Mouse (Mus musculus): ENCODE measurements around the gene Rps23.

The Rps23 gene

DNA sequence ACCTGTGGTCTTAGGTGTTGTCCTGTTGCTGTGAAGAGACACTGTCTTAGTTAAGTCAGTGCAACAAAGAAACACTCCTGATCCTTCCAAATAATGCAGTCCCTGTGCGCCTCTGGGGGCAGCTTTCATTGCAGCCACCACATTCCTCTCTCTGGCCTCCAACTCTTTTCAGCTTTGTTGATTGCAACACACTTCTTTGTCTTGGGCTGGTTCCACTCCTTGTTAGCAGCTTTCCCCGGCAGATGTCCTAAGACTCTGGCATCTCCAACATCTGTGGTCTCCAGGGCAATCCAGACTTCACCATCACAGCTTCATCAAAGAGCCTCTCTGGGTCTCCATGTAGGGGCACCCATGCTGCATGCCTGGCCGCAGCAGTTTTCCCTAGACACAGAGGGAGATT is 10.5 kb downstream of the Rps23 start:
- no peak for DNase-seq (ENCODE audit: extremely low spot score)

DNA sequence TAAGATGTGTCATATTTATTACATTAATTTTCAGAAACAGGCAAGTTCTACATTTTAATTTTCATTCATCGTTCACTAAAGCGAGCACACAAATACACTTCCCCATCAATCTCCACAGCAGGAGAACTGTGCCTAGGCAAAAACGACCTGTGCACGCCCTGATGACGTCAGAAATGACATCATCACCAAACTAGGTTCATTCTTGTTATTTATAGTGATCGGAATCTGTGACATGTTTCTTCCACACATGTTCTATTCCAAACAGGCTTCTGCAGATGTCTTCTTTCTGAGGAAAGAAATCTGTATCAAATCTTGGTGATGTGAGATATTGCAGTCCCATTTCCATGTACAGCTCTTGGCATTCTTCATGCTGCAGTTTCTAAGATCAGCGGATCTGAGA is 13.1 kb downstream of the Rps23 start:
- no peak for DNase-seq (ENCODE audit: extremely low spot score)

GRCm38 (mm10) chr13:90939192-90939591 is 16.4 kb downstream of the Rps23 start:
- no peak for DNase-seq (ENCODE audit: extremely low spot score)

GRCm38 (mm10) chr13:90939600-90939999 is 16.8 kb downstream of the Rps23 start:
- no peak for DNase-seq (ENCODE audit: extremely low spot score)

DNA sequence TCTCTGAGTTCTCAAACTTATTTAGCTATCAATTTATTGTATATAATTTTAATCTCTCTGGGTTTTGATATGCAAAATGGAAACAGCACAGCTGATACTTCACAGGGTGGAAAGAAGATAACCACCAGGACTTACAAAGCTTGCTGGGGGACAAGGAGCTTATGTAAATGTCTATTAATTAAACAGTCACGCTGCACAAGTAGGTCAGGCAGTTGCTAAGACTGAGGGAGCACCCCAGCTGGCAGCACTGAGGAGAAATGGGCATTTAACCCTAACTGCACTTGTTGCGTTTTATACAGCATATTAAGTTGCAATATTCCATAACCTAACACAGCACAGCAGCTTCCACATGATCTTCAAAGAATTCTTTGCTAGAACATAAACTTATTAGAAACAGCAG is 36.1 kb downstream of the Rps23 start:
- no peak for DNase-seq (ENCODE audit: extremely low spot score)

- no peak for DNase-seq (ENCODE audit: extremely low spot score)
Observed at GRCm38 (mm10) chr13:90960591-90960990, 37.8 kb downstream of the Rps23 start.

- no peak for DNase-seq (ENCODE audit: extremely low spot score)
Observed at GRCm38 (mm10) chr13:90962836-90963760, 40.3 kb downstream of the Rps23 start.

- no peak for DNase-seq (ENCODE audit: extremely low spot score)
Observed at GRCm38 (mm10) chr13:90964511-90964910, 41.8 kb downstream of the Rps23 start.

GRCm38 (mm10) chr13:90965996-90966395 is 43.2 kb downstream of the Rps23 start:
- no peak for DNase-seq (ENCODE audit: extremely low spot score)

DNA sequence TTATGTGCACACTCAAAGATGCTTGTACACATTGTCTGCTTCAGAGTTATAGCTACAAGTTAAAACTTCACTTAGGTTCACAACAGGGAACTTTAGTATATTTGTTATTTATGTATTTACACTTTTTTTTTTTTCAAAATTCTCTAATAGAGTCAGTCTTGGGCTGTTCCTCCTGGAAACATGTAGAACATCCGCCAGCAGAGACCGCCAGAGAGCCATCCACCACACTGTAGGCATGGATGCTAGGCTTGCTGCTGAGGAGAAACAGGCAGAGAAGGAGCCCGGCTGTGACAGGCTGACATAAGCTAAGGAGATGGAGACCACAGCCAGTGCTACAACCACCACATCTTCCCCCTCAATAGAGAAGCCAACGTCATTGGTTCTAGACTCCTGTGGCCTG is 44.7 kb downstream of the Rps23 start:
- peak; percentile 78 for DNase-seq (ENCODE audit: extremely low spot score)

DNA sequence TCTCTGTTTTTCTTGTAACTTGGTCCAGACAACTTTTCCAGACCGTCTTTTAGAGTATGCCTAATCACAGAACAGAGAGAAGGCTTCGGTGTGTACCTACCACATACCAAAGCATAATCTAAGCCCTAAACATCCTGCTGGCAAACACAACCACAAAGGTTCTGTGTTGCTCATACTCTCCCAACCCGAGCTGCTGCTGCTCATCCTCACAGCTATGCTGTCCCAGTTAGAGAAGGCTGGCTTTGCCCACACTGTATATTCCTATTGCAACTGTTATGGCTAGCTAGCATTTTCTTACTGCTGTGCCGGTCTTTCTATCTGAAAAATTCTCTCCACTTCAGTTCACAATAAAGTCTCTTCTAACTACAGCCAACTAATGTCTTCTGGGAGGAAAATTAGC is 46.2 kb downstream of the Rps23 start:
- DNase-seq (ENCODE audit: extremely low spot score): no peak

DNA sequence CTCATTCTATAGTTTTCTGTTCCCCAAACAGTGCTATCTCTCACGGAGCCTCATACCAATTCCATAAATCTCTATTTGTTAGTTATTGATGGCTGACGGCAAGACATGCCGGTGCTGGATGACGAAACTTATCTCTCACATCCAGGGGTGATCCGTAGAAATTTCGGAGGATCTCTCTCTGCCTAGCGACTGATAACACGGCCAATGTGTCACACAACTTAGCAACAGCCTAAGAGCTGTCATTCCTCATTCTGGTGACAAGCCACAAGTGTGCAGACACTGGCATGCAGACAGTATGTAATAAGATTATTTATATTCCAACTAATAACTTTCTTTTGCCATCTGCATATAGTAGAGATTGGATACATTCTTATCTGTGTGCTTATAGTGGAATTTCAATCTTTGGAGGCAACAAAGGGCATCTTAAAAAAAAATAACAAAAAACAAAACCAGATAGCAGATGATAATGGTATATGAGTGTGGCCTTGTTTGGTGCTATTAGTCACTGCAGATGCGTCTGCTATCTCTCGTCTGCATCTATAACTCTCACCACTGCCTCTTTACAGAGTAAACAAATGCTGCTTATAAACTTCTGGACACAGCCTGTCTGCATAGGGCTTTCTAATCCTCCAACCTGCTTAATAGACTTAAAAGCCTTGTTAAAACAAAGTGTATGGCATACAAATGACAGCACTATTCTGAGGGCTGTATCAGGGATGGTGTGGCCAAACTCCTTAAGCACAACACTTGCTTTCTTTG is 47.7 kb downstream of the Rps23 start:
- DNase-seq (ENCODE audit: extremely low spot score): no peak

- no peak for DNase-seq (ENCODE audit: extremely low spot score)
Observed at GRCm38 (mm10) chr13:90973409-90973808, 50.7 kb downstream of the Rps23 start.
